Mouse (Mus musculus): ENCODE results near the gene Lmcd1.

Gene Lmcd1

GRCm38 (mm10) chr6:112288271-112288670 is 14.7 kb downstream of the Lmcd1 start:
- no peak for DNase-seq

GRCm38 (mm10) chr6:112291146-112291545 is 17.6 kb downstream of the Lmcd1 start:
- DNase-seq: no peak

- DNase-seq: no peak
Observed at GRCm38 (mm10) chr6:112293320-112293719, 19.8 kb downstream of the Lmcd1 start.

- DNase-seq: peak; percentile 61 to 84
Observed at GRCm38 (mm10) chr6:112295269-112295668, 21.7 kb downstream of the Lmcd1 start.

- peak; percentile 19 to 60 for DNase-seq
Observed at GRCm38 (mm10) chr6:112300146-112300545, 26.6 kb downstream of the Lmcd1 start.

GRCm38 (mm10) chr6:112300633-112301032 is 27.1 kb downstream of the Lmcd1 start:
- no peak for DNase-seq

- peak; percentile 23 to 47 for DNase-seq
Observed at GRCm38 (mm10) chr6:112302248-112302647, 28.7 kb downstream of the Lmcd1 start.

- DNase-seq: no peak
Observed at GRCm38 (mm10) chr6:112302814-112303383, 29.3 kb downstream of the Lmcd1 start.

GRCm38 (mm10) chr6:112304751-112305150 is 31.2 kb downstream of the Lmcd1 start:
- peak; percentile 73 to 79 for DNase-seq

GRCm38 (mm10) chr6:112309330-112309938 is 35.9 kb downstream of the Lmcd1 start:
- no peak for DNase-seq

GRCm38 (mm10) chr6:112311385-112311784 is 37.8 kb downstream of the Lmcd1 start:
- no peak for DNase-seq

- no peak for DNase-seq
Observed at GRCm38 (mm10) chr6:112319449-112319848, 45.9 kb downstream of the Lmcd1 start.

- DNase-seq: no peak
Observed at GRCm38 (mm10) chr6:112320679-112321078, 47.1 kb downstream of the Lmcd1 start.

- no peak for DNase-seq
Observed at GRCm38 (mm10) chr6:112322916-112323315, 49.4 kb downstream of the Lmcd1 start.

GRCm38 (mm10) chr6:112325213-112325612 is 51.7 kb downstream of the Lmcd1 start:
- DNase-seq: no peak

- DNase-seq: peak; percentile 40 to 70
Observed at GRCm38 (mm10) chr6:112327793-112328192, 54.2 kb downstream of the Lmcd1 start.

- DNase-seq: no peak
Observed at GRCm38 (mm10) chr6:112330520-112331222, 57.1 kb downstream of the Lmcd1 start.

GRCm38 (mm10) chr6:112331223-112331598 is 57.7 kb downstream of the Lmcd1 start:
- no peak for DNase-seq

- DNase-seq: no peak
Observed at GRCm38 (mm10) chr6:112333930-112334329, 60.4 kb downstream of the Lmcd1 start.

GRCm38 (mm10) chr6:112337667-112338066 is 64.1 kb downstream of the Lmcd1 start:
- no peak for DNase-seq

- peak; percentile 23 to 44 for DNase-seq
Observed at GRCm38 (mm10) chr6:112339016-112339415, 65.5 kb downstream of the Lmcd1 start.

GRCm38 (mm10) chr6:112350452-112350851 is 76.9 kb downstream of the Lmcd1 start:
- DNase-seq: no peak

- DNase-seq: no peak
Observed at GRCm38 (mm10) chr6:112359341-112359740, 85.8 kb downstream of the Lmcd1 start.

GRCm38 (mm10) chr6:112360676-112361075 is 87.1 kb downstream of the Lmcd1 start:
- no peak for DNase-seq
